Mouse (Mus musculus) G1E (cell line): ENCODE data around the gene Slit2.

Source experiments
- CTCF ChIP-seq: IDR thresholded peaks from 2 replicates; pipeline ENCODE4 v1.5.1; 2012; ENCODE audit warnings: low read depth, low read length, inconsistent platforms, mixed read lengths
- GATA1 ChIP-seq: IDR thresholded peaks from 2 replicates; pipeline ENCODE4 v1.6.1; 2012; ENCODE audit warnings: borderline replicate concordance, low read length, inconsistent platforms, mixed read lengths
- GATA2 ChIP-seq: IDR thresholded peaks from 2 replicates; pipeline ENCODE4 v1.6.1; 2012; ENCODE audit warnings: low read depth, low read length, inconsistent platforms, borderline replicate concordance
- POLR2AphosphoS5 ChIP-seq: IDR thresholded peaks from 2 replicates; pipeline ENCODE4 v1.6.1; 2012; ENCODE audit warnings: low read depth, low read length, inconsistent platforms; ENCODE audit not compliant: insufficient replicate concordance
- TAL1 ChIP-seq: conservative IDR thresholded peaks from 2 replicates; pipeline ENCODE4 v1.6.1; 2012; ENCODE audit warnings: low read depth, low read length, inconsistent platforms, mixed read lengths

DNA sequence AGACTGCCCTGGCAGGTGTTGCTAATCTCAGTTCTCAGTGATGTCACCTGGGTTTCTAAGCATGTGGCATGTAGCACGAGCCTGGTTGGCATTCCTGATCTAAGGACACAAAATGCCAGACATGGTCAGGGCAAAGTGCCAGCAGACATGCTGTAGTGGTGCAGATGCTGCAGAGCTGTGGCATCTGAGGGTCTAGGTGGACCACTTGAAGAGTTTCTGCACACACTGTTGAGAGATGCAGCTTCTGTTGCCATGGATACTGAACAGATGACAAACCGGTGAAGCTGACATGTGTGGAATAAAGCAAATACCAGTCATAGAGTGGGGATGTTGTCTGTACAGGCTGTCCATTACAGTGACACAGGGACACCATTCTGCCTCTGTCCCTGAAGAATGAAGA is 7.1 kb upstream of the Slit2 start:
- no peak for TF ChIP-seq CTCF
- TF ChIP-seq POLR2AphosphoS5 = no peak
- no peak for TF ChIP-seq TAL1
- TF ChIP-seq GATA1 = no peak
- no peak for TF ChIP-seq GATA2
